Mouse (Mus musculus) heart, embryonic 14.5 days (tissue): ENCODE measurements around the gene Ccdc157. TPM values are rescaled to one million over a fixed set of nuclear protein-coding genes. Genes with fewer than 3 reads are reported as not detected.

ENCODE experiments used
- ATAC-seq: fragments of 200-750 bp; cut with Nextera tagmentation; 2 replicates; pipeline ENCODE4 v1.8.0; 2017; ENCODE audit warnings: low read depth, moderate TSS enrichment; ENCODE audit not compliant: insufficient number of reproducible peaks, insufficient read depth, low FRiP score
- H3K27ac ChIP-seq, 2 experiments: fragments of 200-500 bp in 1 of 2; fragments of 300-500 bp in 1 of 2; sonication (generic) in 1 of 2; replicated peaks in 1 of 2; 2 replicates each; pipeline ENCODE4 v1.5.1; 2012 to 2014; ENCODE audit warnings: low read depth in 2 of 2, low read length in 2 of 2, control low read depth in 1 of 2, mild to moderate bottlenecking in 1 of 2, mixed read lengths in 1 of 2; ENCODE audit not compliant: control insufficient read depth in 1 of 2, insufficient read depth in 1 of 2
- H3K27me3 ChIP-seq: fragments of 300-500 bp; sonication (generic); 2 replicates; pipeline ENCODE4 v1.6.1; 2014; ENCODE audit warnings: mild to moderate bottlenecking, low read length, control low read depth; ENCODE audit not compliant: control insufficient read depth, insufficient read depth
- H3K36me3 ChIP-seq: fragments of 300-500 bp; sonication (generic); 2 replicates; pipeline ENCODE4 v1.6.1; 2014; ENCODE audit warnings: mild to moderate bottlenecking, control low read depth, low read length, mixed read lengths; ENCODE audit not compliant: control insufficient read depth, insufficient read depth
- H3K4me1 ChIP-seq, 2 experiments: fragments of 200-500 bp in 1 of 2; fragments of 300-500 bp in 1 of 2; sonication (generic) in 1 of 2; 2 replicates each; pipeline ENCODE4 v1.6.1; 2012 to 2014; ENCODE audit warnings: low read length in 2 of 2, control low read depth in 1 of 2, mixed read lengths in 1 of 2; ENCODE audit not compliant: control insufficient read depth in 2 of 2, insufficient read depth in 2 of 2
- H3K4me2 ChIP-seq: fragments of 300-500 bp; sonication (generic); 2 replicates; pipeline ENCODE4 v1.6.1; 2014; ENCODE audit warnings: mild to moderate bottlenecking, low read length
- H3K4me3 ChIP-seq, 2 experiments: fragments of 200-500 bp in 1 of 2; fragments of 300-500 bp in 1 of 2; sonication (generic) in 1 of 2; 2 replicates each; pipeline ENCODE4 v1.5.1; 2012 to 2014; ENCODE audit warnings: low read length in 2 of 2, mild to moderate bottlenecking in 2 of 2, control low read depth in 1 of 2, low read depth in 1 of 2, moderate library complexity in 1 of 2; ENCODE audit not compliant: control insufficient read depth in 1 of 2, insufficient read depth in 1 of 2
- H3K9ac ChIP-seq: fragments of 300-500 bp; sonication (generic); 2 replicates; pipeline ENCODE4 v1.6.1; 2014; ENCODE audit warnings: mild to moderate bottlenecking, low read length
- H3K9me3 ChIP-seq: fragments of 300-500 bp; sonication (generic); 2 replicates; pipeline ENCODE4 v1.6.1; 2016; ENCODE audit warnings: low read length, control low read depth; ENCODE audit not compliant: control insufficient read depth
- WGBS: fragments of 180-500 bp; shearing (Covaris S2); extraction: QIAGEN DNeasy Blood & Tissue Kit; methylation state at CpG from one replicate; pipeline ENCODE4 v1.1.7; 2014; 5-methylcytosine and 5-hydroxymethylcytosine counted together
- polyA plus RNA-seq: library from polyadenylated mRNA; unstranded; fragments of >200 nt; fragmentation: Nextera tagmentation; extraction: Ambion mirVana; gene quantifications from 2 replicates; pipeline ENCODE4 v1.2.1, GENCODE M21; 2014

The Ccdc157 gene
- polyA plus RNA-seq = 3.0 and 3.2 TPM in 2 replicates

- H3K9me3 ChIP-seq = no peaks in the 10 kb centered on the region
- H3K9ac ChIP-seq = peak within 1 kb of the TSS; percentile 82
- peaks cover 42% of the 10 kb centered on the region for H3K36me3 ChIP-seq
- peak within 1 kb of the TSS; percentile 74 to 91 for H3K4me3 ChIP-seq
- H3K4me1 ChIP-seq = peaks cover 0 to 36% of the 10 kb centered on the region in 2 experiments; a peak in 2 of 4 replicates
- peak within 1 kb of the TSS; percentile 83 to 94 for H3K27ac ChIP-seq
- peak within 1 kb of the TSS; percentile 91 for H3K4me2 ChIP-seq
- H3K27me3 ChIP-seq = no peaks in the 10 kb centered on the region
- ATAC-seq = peak; percentile 95
- WGBS = 2% methylated on average over 54 of the region's 54 CpGs
Measured at GRCm38 (mm10) chr11:4159808-4160708, at the start of gene Ccdc157, which contains the start of gene Sf3a1. Ccdc157 (minus strand) TSS chr11:4160293. Sf3a1 (plus strand) TSS chr11:4160350.

GRCm38 (mm10) chr11:4209556-4209955, 49.5 kb upstream of the Ccdc157 start:
- Histone ChIP-seq H3K4me2 (no peak overlapping the region), H3K4me3 (no peak overlapping the region), H3K27me3 (no peaks in the 10 kb centered on the region), H3K4me1 (peaks cover 2 to 11% of the 10 kb centered on the region in 2 experiments; a peak in 3 of 4 replicates), H3K9me3 (no peaks in the 10 kb centered on the region), H3K27ac (no peak overlapping the region), H3K36me3 (peaks cover 65% of the 10 kb centered on the region), H3K9ac (no peak overlapping the region)
- ATAC-seq = no peak
- WGBS = 76% methylated on average over 5 of the region's 5 CpGs

GRCm38 (mm10) chr11:4207655-4208054, 47.6 kb upstream of the Ccdc157 start:
- no peak for ATAC-seq
- Histone ChIP-seq H3K4me3 (no peak overlapping the region), H3K9me3 (no peaks in the 10 kb centered on the region), H3K27me3 (no peaks in the 10 kb centered on the region), H3K27ac (no peak overlapping the region), H3K9ac (no peak overlapping the region), H3K4me1 (peaks cover 5 to 19% of the 10 kb centered on the region in 2 experiments), H3K4me2 (no peak overlapping the region), H3K36me3 (peaks cover 46% of the 10 kb centered on the region)
- WGBS = 88% methylated on average over 9 of the region's 9 CpGs

GRCm38 (mm10) chr11:4206563-4206962, 46.5 kb upstream of the Ccdc157 start:
- Histone ChIP-seq H3K27me3 (no peaks in the 10 kb centered on the region), H3K9me3 (no peaks in the 10 kb centered on the region), H3K36me3 (peaks cover 37% of the 10 kb centered on the region), H3K9ac (no peak overlapping the region), H3K4me1 (peaks cover 5 to 19% of the 10 kb centered on the region in 2 experiments), H3K4me3 (no peak overlapping the region), H3K4me2 (no peak overlapping the region), H3K27ac (no peak overlapping the region)
- 30% methylated on average over 6 of the region's 6 CpGs for WGBS
- ATAC-seq = no peak

GRCm38 (mm10) chr11:4205951-4206350, 45.9 kb upstream of the Ccdc157 start:
- H3K27ac ChIP-seq = no peak overlapping the region
- 84% methylated on average over 7 of the region's 7 CpGs for WGBS
- no peak overlapping the region for H3K9ac ChIP-seq
- H3K27me3 ChIP-seq = no peaks in the 10 kb centered on the region
- peaks cover 5 to 19% of the 10 kb centered on the region in 2 experiments for H3K4me1 ChIP-seq
- H3K36me3 ChIP-seq = peaks cover 32% of the 10 kb centered on the region
- no peak for ATAC-seq
- no peak overlapping the region for H3K4me3 ChIP-seq
- H3K9me3 ChIP-seq = no peaks in the 10 kb centered on the region
- no peak overlapping the region for H3K4me2 ChIP-seq

- no peak for ATAC-seq
- Histone ChIP-seq H3K9ac (no peak overlapping the region), H3K4me2 (no peak overlapping the region), H3K27ac (no peak overlapping the region), H3K27me3 (no peaks in the 10 kb centered on the region), H3K9me3 (no peaks in the 10 kb centered on the region), H3K36me3 (peaks cover 25% of the 10 kb centered on the region), H3K4me1 (peaks cover 5 to 19% of the 10 kb centered on the region in 2 experiments), H3K4me3 (no peak overlapping the region)
- WGBS = 73% methylated on average over 5 of the region's 5 CpGs
Measured at GRCm38 (mm10) chr11:4205097-4205655, 45.1 kb upstream of the Ccdc157 start.

- no peak overlapping the region for H3K4me3 ChIP-seq
- ATAC-seq = peak; percentile 72
- no peaks in the 10 kb centered on the region for H3K9me3 ChIP-seq
- H3K4me1 ChIP-seq = peaks cover 5 to 19% of the 10 kb centered on the region in 2 experiments
- H3K27me3 ChIP-seq = no peaks in the 10 kb centered on the region
- WGBS = 18% methylated on average over 2 of the region's 2 CpGs
- H3K36me3 ChIP-seq = peaks cover 15% of the 10 kb centered on the region
- H3K9ac ChIP-seq = no peak overlapping the region
- peak overlapping the region; percentile 50 to 52 for H3K27ac ChIP-seq
- no peak overlapping the region for H3K4me2 ChIP-seq
Measured at GRCm38 (mm10) chr11:4203705-4204074, 43.6 kb upstream of the Ccdc157 start.
